Mouse (Mus musculus): ENCODE results near the gene Rps7.

Gene Rps7

DNA sequence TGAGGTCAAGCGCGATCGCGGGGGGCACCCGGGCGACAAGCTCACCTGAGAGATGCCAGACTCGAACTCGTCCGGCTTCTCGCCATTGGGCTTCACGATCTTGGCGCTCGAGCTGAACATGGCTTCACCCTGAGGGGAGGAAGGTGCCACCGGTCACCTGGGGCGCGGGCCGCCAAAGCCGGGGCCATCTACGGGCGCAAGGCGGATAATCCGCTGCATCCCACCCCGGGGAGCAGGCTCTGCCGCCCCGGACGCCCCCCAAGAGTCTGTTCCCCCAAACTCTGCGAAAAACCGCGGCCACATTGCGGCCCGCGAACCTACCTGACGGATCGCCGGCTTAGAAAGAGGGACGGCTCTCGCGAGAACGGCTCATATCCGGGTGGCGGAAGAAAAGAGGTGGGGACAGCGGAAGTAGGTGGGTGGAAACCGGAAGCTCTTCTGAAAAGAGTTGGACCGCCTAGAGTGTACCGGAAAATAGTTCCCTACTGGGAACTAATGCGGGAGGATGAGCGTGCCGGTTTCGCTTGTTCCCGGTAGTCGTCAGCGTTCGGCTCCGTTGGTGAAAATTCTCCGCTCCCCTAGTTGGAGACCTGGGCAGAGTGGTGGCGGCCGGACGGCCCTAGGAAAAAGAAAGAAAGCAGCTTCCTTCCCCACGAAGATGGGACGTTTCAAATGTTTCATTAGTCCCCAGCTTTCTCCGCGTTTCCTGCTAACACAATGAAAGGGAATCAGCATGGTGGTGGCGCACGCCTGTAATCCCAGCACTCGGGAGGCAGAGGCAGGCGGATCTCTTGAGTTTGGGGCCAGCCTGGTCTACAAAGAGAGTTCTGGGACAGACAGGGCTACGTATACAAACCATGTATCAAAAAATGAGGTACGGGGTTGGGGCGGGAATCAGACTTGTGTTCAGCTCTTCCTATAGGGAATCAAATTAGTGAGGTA is at the start of gene Rps7:
TSS of gene Rps7 (minus strand) at position 419 of the 942 bp plus-strand sequence.
- peak; percentile 94 for DNase-seq

GRCm38 (mm10) chr12:28684674-28685073 is 48.9 kb upstream of the Rps7 start:
- DNase-seq = no peak

DNA sequence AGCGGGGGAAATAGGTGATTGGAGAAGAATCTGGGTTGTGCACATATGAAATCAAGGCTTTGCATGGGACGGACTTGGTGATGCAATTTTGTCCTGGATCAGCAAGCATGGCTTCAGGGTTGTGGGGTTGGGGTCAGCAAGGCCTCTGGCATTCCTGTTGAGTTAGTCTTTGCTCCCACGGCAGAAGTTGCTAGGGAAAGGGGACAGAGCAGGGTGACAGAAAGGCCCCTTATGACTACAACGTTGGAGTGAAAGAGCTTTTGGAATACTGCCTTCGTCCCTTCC is 40.1 kb upstream of the Rps7 start:
- no peak for DNase-seq

DNA sequence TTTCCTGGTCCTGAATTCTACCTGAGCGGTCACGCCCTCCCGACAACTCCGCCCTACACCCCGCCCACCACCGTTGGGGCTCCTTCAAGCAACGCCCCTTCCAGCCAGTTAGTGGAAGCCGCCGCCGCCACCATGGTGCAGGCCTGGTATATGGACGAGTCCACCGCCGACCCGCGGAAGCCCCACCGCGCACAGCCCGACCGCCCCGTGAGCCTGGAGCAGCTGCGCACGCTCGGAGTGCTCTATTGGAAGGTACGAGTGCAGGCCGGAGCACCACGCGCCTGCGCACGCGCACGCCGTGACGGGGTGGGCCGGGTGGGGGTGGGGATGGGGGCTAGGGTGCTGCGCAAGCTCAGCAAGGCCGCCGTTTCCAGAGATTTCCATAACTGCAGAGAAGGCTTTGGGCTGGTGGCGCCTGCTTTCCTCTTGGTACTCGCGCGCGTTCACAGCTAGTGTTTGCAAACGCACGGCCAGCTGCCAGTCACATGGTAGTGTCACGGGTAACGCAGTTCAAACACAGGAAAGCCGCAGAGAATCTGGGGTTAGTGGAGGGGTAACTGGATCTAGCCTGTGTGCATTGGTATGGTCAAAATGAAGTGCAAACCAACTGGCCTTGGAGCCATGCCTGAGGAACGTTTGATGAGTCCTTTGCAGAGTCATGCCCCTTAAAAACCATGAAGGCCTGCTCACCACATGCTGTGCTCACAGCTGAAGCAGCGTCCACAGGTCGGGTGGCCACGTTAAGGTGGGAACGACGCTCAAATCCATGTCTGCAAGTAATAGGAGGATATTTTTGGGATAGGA is 39.6 kb upstream of the Rps7 start, which contains the start of gene Adi1:
TSS of gene Adi1 (plus strand) at position 111 of the 804 bp plus-strand sequence.
- DNase-seq = peak; percentile 85

DNA sequence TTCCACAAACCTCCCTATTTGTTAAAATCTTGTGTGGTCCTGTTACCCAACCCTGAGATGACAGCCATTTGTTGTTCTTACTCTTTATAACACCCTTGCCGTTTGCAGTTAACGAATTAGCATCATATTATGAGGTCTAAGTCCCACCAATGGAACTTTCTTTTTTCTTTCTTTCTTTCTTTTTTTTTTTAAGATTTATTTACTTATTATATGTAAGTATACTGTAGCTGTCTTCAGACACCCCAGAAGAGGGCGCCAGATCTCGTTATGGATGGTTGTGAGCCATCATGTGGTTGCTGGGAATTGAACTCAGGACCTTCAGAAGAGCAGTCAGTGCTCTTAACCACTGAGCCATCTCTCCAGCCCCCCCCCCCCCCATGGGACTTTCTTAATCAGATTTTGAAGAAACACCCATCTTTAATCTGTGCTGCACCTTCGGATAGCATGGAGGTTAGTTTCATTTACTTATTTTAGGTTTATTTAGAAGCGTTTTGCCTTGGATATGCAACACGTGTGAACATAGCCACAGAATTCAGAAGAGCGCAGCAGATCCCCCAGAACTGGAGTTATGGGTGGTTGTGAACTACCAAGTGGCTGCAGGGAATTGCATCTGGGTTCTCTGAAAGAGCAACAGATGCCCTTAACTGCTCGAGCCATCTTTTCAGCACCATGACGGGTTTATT is 38.4 kb upstream of the Rps7 start:
- no peak for DNase-seq

- peak; percentile 10 for DNase-seq
These were observed 31.5 kb upstream of the Rps7 start for GRCm38 (mm10) chr12:28667287-28667686.

DNA sequence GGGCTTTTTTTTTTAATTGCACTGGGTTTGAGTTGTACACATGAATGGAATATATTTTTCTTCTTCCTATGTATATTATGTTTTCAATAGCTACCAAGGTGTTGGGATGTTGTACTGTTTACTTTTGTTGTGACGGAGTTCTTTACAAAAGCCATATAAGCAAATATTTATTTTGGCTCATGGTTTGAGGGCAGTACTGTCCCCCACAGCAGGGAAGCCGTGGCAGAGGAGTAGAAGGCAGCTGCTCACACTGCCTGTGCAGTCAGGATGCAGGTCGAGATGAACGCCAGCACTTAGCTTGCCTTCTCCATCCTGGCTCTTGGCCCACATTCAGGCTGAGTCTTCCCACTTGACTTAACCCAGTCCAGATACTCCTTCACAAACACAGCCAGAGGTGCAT is 31.0 kb upstream of the Rps7 start:
- DNase-seq = no peak

GRCm38 (mm10) chr12:28662628-28663027 is 26.9 kb upstream of the Rps7 start:
- DNase-seq = no peak

- peak; percentile 91 for DNase-seq
These were observed 13.7 kb upstream of the Rps7 start, which contains the start of gene Rnaseh1 for GRCm38 (mm10) chr12:28649141-28650110. Gene Rnaseh1 (plus strand): TSS chr12:28649602.

- no peak for DNase-seq
These were observed 3.0 kb upstream of the Rps7 start for GRCm38 (mm10) chr12:28638778-28639177.

DNA sequence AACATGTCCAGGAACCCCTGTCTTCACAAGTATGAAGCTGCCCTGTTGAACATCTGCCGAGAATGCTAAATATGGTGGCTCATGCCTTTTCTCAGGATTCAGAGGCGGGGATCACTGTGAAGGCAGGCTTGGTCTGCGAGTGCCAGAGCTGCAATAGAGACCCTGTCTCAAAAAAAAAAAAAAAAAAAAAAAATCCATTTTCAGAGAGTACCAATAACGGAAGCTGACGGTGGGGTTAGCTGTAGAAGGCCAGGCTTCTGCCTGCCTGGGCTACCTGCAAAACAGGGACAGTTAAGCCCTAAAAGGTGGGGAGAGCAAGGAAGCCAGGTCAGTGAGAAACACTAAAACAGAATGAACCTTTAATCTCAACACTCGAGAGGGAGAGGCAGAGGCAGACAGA is 790 bp upstream of the Rps7 start:
- no peak for DNase-seq

- no peak for DNase-seq
These were observed 657 bp downstream of the Rps7 start for GRCm38 (mm10) chr12:28635058-28635534.

GRCm38 (mm10) chr12:28628436-28628835 is 7.3 kb downstream of the Rps7 start:
- DNase-seq = no peak

GRCm38 (mm10) chr12:28627092-28627491 is 8.7 kb downstream of the Rps7 start:
- DNase-seq = no peak

DNA sequence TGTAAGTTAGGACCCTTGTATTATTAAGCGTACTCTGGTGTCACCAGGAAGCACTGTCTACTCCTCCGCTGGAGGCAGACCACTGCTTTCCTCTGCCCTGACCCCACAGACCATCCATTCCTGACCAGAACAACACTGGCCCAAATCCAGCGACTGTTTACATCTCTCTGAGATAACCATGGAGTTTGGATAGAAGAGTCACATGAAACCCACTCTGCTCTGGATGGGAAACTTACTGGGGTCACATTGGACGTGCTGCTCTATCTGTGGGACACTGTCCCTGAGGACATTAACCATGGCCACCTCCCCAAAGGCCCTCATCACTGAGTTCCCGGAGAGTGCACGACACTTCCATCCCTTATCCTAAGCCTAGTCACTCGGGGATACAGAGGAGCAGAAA is 10.3 kb downstream of the Rps7 start:
- no peak for DNase-seq

DNA sequence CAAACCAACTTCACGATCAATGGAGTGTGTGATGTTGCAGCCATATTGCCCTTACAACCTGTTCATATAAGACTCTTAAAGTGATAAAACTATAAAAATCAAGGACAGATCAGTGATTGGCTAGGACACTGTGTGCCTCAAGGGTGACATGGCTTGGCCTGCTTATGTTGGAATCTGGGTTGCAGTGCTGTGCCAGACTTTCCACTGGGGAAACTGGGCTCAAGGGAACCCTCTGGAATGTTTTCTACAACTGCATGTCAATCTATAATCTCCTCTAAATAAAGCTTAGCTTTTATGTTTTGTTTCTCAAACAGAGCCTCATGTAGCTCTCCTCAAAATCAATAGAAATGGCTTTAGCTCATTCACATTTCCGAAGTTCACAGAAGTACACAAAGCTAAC is 11.5 kb downstream of the Rps7 start:
- no peak for DNase-seq

- no peak for DNase-seq
These were observed 12.6 kb downstream of the Rps7 start, which contains the start of gene Colec11 for GRCm38 (mm10) chr12:28623195-28623594. Gene Colec11 (minus strand): TSS chr12:28623377.

GRCm38 (mm10) chr12:28622641-28623040 is 13.1 kb downstream of the Rps7 start:
- no peak for DNase-seq

- DNase-seq = no peak
These were observed 13.6 kb downstream of the Rps7 start for GRCm38 (mm10) chr12:28622167-28622532.

DNA sequence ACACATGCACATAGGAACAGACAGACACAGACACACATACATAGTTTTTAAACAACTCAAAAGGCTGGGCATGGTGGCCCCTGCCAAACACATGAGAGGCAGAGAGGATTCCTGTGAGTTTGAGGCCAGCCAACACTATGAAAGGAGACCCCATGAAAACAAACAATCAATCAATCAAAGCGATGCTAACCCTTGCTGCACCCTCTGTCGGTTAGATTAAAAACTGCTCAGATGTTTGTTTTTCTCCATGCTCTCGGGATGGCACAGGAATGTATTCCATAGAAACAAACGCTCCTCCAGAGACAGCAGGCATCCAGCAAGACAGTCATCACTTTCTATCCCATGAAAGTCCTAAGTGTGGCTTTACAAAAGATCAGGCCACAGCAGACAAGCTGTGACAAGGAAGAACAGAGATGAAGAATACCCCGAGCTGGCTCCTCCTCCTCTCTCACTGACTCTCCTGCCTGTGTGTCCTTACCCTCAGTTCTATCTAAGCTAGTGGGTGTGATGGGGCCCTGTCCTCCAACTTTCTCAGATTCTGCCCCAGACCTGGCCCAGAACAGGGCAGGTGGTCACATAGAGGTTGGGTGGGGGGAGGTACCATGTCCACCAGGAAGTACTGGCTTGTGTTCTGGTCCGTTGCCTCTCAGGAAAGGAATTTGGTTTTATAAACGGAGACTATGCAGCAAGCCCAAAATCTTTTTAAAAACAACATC is 14.1 kb downstream of the Rps7 start:
- no peak for DNase-seq

GRCm38 (mm10) chr12:28617297-28617696 is 18.5 kb downstream of the Rps7 start:
- no peak for DNase-seq

Measured in lung, postnatal 14 days (tissue).